Mouse (Mus musculus): ENCODE measurements around the gene Tbx4. TPM values are rescaled to one million over a fixed set of nuclear protein-coding genes. Genes with fewer than 3 reads are reported as not detected.

The Tbx4 gene
- total RNA-seq, 2 experiments from 2014 or later = 1.7 to 2.6 TPM

- DNase-seq = peak; percentile 73
- intact Hi-C loops (cut with DNase I; ENCODE audit: low total_unique reads) = loop anchor here (5.0 kb wide), 2 partner anchors 123 to 323 kb away; no protein-coding TSS in a partner anchor
These were observed 37.2 kb upstream of the Tbx4 start for GRCm38 (mm10) chr11:85849037-85849436.

GRCm38 (mm10) chr11:85850233-85850632 is 36.0 kb upstream of the Tbx4 start, which contains the start of gene Gm11444:
TSS of gene Gm11444 (minus strand) at chr11:85850333.
- intact Hi-C loops (cut with DNase I; ENCODE audit: low total_unique reads) = loop anchor here (10.0 kb wide), 1 partner anchor 215 kb away; no protein-coding TSS in a partner anchor
- DNase-seq = no peak

GRCm38 (mm10) chr11:85850758-85851157 is 35.5 kb upstream of the Tbx4 start:
- intact Hi-C loops (cut with DNase I; ENCODE audit: low total_unique reads) = loop anchor here (10.0 kb wide), 1 partner anchor 214 kb away; no protein-coding TSS in a partner anchor
- DNase-seq = no peak

- no peak for DNase-seq
- intact Hi-C loops (cut with DNase I; ENCODE audit: low total_unique reads) = loop anchor here (10.0 kb wide), 1 partner anchor 207 kb away; no protein-coding TSS in a partner anchor
These were observed 28.1 kb upstream of the Tbx4 start for GRCm38 (mm10) chr11:85857997-85858698.

- DNase-seq = no peak
- intact Hi-C loops (cut with DNase I; ENCODE audit: low total_unique reads) = no loop called here
These were observed 21.9 kb upstream of the Tbx4 start for GRCm38 (mm10) chr11:85864363-85864762.

GRCm38 (mm10) chr11:85876059-85876788 is 10.0 kb upstream of the Tbx4 start:
- intact Hi-C loops (cut with DNase I; ENCODE audit: low total_unique reads) = no loop called here
- DNase-seq = no peak

- intact Hi-C loops (cut with DNase I; ENCODE audit: low total_unique reads) = no loop called here
- DNase-seq = no peak
These were observed 1.7 kb upstream of the Tbx4 start for GRCm38 (mm10) chr11:85884498-85884897.

- intact Hi-C loops (cut with DNase I; ENCODE audit: low total_unique reads) = no loop called here
- no peak for DNase-seq
These were observed 185 bp downstream of the Tbx4 start for GRCm38 (mm10) chr11:85886429-85886785.

- no peak for DNase-seq
- intact Hi-C loops (cut with DNase I; ENCODE audit: low total_unique reads) = no loop called here
These were observed 1.1 kb downstream of the Tbx4 start for GRCm38 (mm10) chr11:85887273-85887672.

GRCm38 (mm10) chr11:85887801-85888450 is 1.7 kb downstream of the Tbx4 start:
- DNase-seq = no peak
- intact Hi-C loops (cut with DNase I; ENCODE audit: low total_unique reads) = no loop called here

- intact Hi-C loops (cut with DNase I; ENCODE audit: low total_unique reads) = no loop called here
- DNase-seq = no peak
These were observed 2.3 kb downstream of the Tbx4 start for GRCm38 (mm10) chr11:85888451-85888961.

GRCm38 (mm10) chr11:85889056-85889729 is 3.0 kb downstream of the Tbx4 start:
- intact Hi-C loops (cut with DNase I; ENCODE audit: low total_unique reads) = no loop called here
- DNase-seq = no peak

- DNase-seq = no peak
- intact Hi-C loops (cut with DNase I; ENCODE audit: low total_unique reads) = no loop called here
These were observed 3.7 kb downstream of the Tbx4 start for GRCm38 (mm10) chr11:85889730-85890562.

- no peak for DNase-seq
- intact Hi-C loops (cut with DNase I; ENCODE audit: low total_unique reads) = no loop called here
These were observed 4.3 kb downstream of the Tbx4 start for GRCm38 (mm10) chr11:85890563-85890845.

GRCm38 (mm10) chr11:85891010-85891691 is 4.9 kb downstream of the Tbx4 start:
- no peak for DNase-seq
- intact Hi-C loops (cut with DNase I; ENCODE audit: low total_unique reads) = no loop called here

- intact Hi-C loops (cut with DNase I; ENCODE audit: low total_unique reads) = no loop called here
- DNase-seq = no peak
These were observed 5.4 kb downstream of the Tbx4 start for GRCm38 (mm10) chr11:85891692-85892040.

- no peak for DNase-seq
- intact Hi-C loops (cut with DNase I; ENCODE audit: low total_unique reads) = no loop called here
These were observed 6.5 kb downstream of the Tbx4 start for GRCm38 (mm10) chr11:85892771-85893170.

- DNase-seq = no peak
- intact Hi-C loops (cut with DNase I; ENCODE audit: low total_unique reads) = no loop called here
These were observed 7.3 kb downstream of the Tbx4 start for GRCm38 (mm10) chr11:85893400-85894135.
